Comparison of ENCODE assay signal across 8 mouse cellular contexts in the genomic region with DNA sequence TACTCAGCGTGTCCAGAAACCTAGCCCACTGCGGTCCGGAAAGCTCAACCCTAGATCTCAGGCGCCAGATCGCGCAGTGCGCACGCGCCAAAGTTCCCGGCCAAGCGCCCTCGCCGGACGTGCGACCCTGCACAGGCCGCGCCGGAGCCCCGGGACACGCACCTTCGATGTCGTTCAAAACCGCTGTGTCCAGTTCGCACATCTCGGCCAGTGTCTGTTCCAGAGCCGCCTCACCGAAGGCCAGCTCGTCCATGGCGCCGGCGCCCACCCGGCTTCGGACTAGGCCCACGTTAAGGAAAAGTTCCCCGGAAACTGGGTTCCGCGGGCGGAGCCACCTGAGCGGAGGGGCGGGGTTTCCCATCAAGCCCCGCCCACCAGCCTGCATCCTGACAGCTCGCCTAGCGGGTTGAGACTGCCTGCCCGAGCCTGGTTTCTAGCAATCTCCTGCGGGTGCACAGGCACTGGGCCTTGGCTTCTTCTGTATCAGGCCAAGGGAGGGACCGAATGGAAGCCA. TPM values are rescaled to one million over a fixed set of nuclear protein-coding genes. Genes with fewer than 3 reads are reported as not detected.
DNase-seq lines count a peak whose midpoint lies in the region.

No protein-coding gene starts in this region.

- DNase-seq in adipocyte (ENCODE audit: low spot score): peak; percentile 93
- DNase-seq in embryo, embryonic 10 days (ENCODE audit: low spot score): peak; percentile 94
- DNase-seq in gastrocnemius, postnatal 10 days: peak; percentile 93
- DNase-seq in induced T-regulatory cell, adult 2 months (ENCODE audit: low read depth): peak; percentile 97
- DNase-seq in left cerebral cortex, adult 9 months (ENCODE audit: low spot score in 2 of 2): peak; percentile 44 to 89
- peak; percentile 86 to 92 for DNase-seq in right cerebral cortex, adult 2 months (ENCODE audit: low spot score in 2 of 2)
- peak; percentile 66 for DNase-seq in urinary bladder, postnatal 10 days (ENCODE audit: low spot score)

- peaks cover 94% of the 10 kb centered on the region for H3K4me1 ChIP-seq in megakaryocyte, embryonic 14.5 days

- H3K9me3 ChIP-seq in megakaryocyte, embryonic 14.5 days: peaks cover 5% of the 10 kb centered on the region; the same call in 1 of the 2 replicates

- peaks cover 42% of the 10 kb centered on the region for H3K36me3 ChIP-seq in megakaryocyte, embryonic 14.5 days (replicated peaks; ENCODE audit: low read length)

- peak overlapping the region; percentile 98 for H3K4me3 ChIP-seq in megakaryocyte, embryonic 14.5 days (replicated peaks)

- no peaks in the 10 kb centered on the region for H3K27me3 ChIP-seq in megakaryocyte, embryonic 14.5 days (replicated peaks)

RNA-seq across cellular contexts. Expression of a gene that starts 2.0 kb away (rescaled TPM):
- total RNA-seq in gastrocnemius, postnatal 10 days (2021): 10 to 100 TPM; 24.2 to 29.1 TPM
- 138 and 188 TPM in 2 replicates for polyA plus RNA-seq in megakaryocyte, embryonic 14.5 days (2012; ENCODE audit: insufficient read depth, low replicate concordance)

Comparison
In these comparisons a context has a peak if more than half of its experiments do, and no peak if none do; other contexts are left out.
1. Peak in every context shown above with its lines: DNase-seq and H3K4me3 ChIP-seq.